Comparison of ENCODE assay signal across 9 mouse cellular contexts in the genomic region with DNA sequence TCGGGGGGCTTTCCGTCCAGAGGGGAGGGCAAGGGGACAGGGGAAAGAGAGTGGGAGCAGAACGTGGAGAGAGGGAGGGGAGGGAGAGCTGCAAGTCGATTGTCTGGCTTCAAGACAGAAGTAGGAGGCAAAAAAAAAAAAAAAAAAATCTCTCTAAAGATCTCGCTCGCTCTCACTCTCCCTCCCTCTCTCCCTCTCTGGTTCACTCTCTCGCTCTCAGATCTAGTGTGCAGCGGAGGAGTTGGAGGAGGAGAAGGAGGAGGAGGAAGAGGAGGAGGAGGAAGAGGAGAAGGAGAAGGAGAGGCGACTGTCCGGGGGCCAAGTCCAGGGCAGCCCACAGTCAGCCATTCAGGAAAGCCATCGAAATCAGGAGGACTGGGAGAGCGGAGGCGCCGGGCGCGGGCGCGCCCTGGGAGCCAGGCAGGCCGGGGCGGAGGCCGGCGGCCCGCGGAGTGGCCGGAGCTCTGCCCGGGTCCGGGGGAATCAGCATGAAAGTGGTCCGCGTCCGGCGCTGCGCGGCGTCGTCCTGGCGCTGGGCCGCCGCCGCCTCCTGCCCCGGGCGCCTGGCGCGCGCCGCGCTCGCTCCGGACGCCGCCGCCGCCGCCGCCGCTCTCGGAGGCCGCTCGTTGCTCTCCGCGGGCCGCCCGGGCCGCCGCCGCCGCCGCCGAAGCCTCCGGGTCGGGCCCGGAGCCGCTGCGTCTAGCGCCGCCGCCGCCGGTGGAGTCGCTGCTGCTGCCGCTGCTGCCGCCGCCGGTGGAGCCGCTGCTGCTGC. TPM values are rescaled to one million over a fixed set of nuclear protein-coding genes. Genes with fewer than 3 reads are reported as not detected.
A peak's percentile ranks its signal among the peaks of the same experiment; 100 is the strongest.
DNase-seq lines count a peak whose midpoint lies in the region; ATAC-seq lines count a peak whose summit lies in the region.
"Had no signal": no experiment of that assay in that cellular context is flagged by ENCODE, and none has a peak within 500 bp of the region (broad histone marks: within the 10 kb centered on the region; RNA-seq: fewer than 3 reads in every experiment).

No protein-coding gene starts in this region.

- under 1% methylated on average over 54 of the region's 84 CpGs for WGBS in hindbrain, embryonic 11.5 days
- under 1% methylated on average over 34 of the region's 84 CpGs for WGBS in limb, embryonic 15.5 days

- H3K4me1 ChIP-seq in hindbrain, embryonic 11.5 days (replicated peaks; ENCODE audit: control insufficient read depth, insufficient read depth, low read length), result peaks cover 3% of the 10 kb centered on the region
- H3K4me1 ChIP-seq in limb, embryonic 15.5 days, result peaks cover 29% of the 10 kb centered on the region

- H3K27me3 ChIP-seq in hindbrain, embryonic 11.5 days (ENCODE audit: control insufficient read depth, insufficient read depth, low read length), result no peaks in the 10 kb centered on the region
- peaks cover 15% of the 10 kb centered on the region; the same call in 1 of the 2 replicates for H3K27me3 ChIP-seq in limb, embryonic 15.5 days

- H3K4me3 ChIP-seq in hindbrain, embryonic 11.5 days (ENCODE audit: low read depth, low read length), result peak overlapping the region; percentile 92
- H3K4me3 ChIP-seq in limb, embryonic 15.5 days, result peak overlapping the region; percentile 73

- H3K9me3 ChIP-seq in hindbrain, embryonic 11.5 days (ENCODE audit: control insufficient read depth, low read length), result no peaks in the 10 kb centered on the region
- no peaks in the 10 kb centered on the region for H3K9me3 ChIP-seq in limb, embryonic 15.5 days

- H3K9ac ChIP-seq in hindbrain, embryonic 11.5 days (ENCODE audit: low read depth, low read length), result peak overlapping the region; percentile 100
- peak overlapping the region; percentile 79 for H3K9ac ChIP-seq in limb, embryonic 15.5 days

- no peak for ATAC-seq in hindbrain, embryonic 11.5 days (ENCODE audit: low FRiP score)
- ATAC-seq in limb, embryonic 15.5 days (ENCODE audit: insufficient number of reproducible peaks, low FRiP score, low TSS enrichment, low read depth), result no peak

- peaks cover 2% of the 10 kb centered on the region; the same call in 1 of the 2 replicates for H3K36me3 ChIP-seq in hindbrain, embryonic 11.5 days (ENCODE audit: control insufficient read depth, insufficient read depth, low read length)
- no peaks in the 10 kb centered on the region for H3K36me3 ChIP-seq in limb, embryonic 15.5 days

- H3K4me2 ChIP-seq in hindbrain, embryonic 11.5 days (replicated peaks; ENCODE audit: low read depth, low read length), result peak overlapping the region; percentile 91
- H3K4me2 ChIP-seq in limb, embryonic 15.5 days, result peak overlapping the region; percentile 82

- peak; percentile 68 for DNase-seq in adrenal gland, adult 2 months
- no peak for DNase-seq in adrenal gland, adult 8-10 months
- peak; percentile 28 for DNase-seq in urinary bladder, postnatal 25 days (ENCODE audit: low spot score)
- DNase-seq in urinary bladder, postnatal 14 days (ENCODE audit: low spot score), result no peak
- DNase-seq in hindbrain, embryonic 11.5 days (ENCODE audit: low spot score), result peak; percentile 66
- DNase-seq in retina, postnatal 1 day, result peak; percentile 53
- no peak for DNase-seq in frontal cortex, adult 2 months (ENCODE audit: extremely low spot score in 1 of 2, low spot score in 1 of 2)

- peak overlapping the region; percentile 100 for H3K27ac ChIP-seq in hindbrain, embryonic 11.5 days (ENCODE audit: low read depth, low read length)
- peak overlapping the region; percentile 98 for H3K27ac ChIP-seq in limb, embryonic 15.5 days

RNA-seq across cellular contexts. Expression of gene Nr2f2, which starts 5.7 kb away (rescaled TPM):
- total RNA-seq in adrenal gland, adult 2 months (2021), result 100 to 1,000 TPM; 109 to 132 TPM
- polyA plus RNA-seq in adrenal gland, adult 2 months (2012; rRNA removed), result 401 and 472 TPM in 2 replicates
- total RNA-seq in adrenal gland, adult 8-10 months (2022), result 100 to 1,000 TPM; 108 to 141 (median 120) TPM
- polyA plus RNA-seq in hindbrain, embryonic 11.5 days (2014; fragmentation: Nextera tagmentation; extraction: Ambion mirVana), result 95.6 and 120 TPM in 2 replicates
- 28.0 and 34.7 TPM in 2 replicates for polyA plus RNA-seq in limb, embryonic 15.5 days (2015; fragmentation: Nextera tagmentation; extraction: Ambion mirVana)
- polyA plus RNA-seq in frontal cortex, adult 2 months (2012; rRNA removed), result 29.0 and 30.2 TPM in 2 replicates
- total RNA-seq: common myeloid progenitor, adult 5-6 weeks had no signal

Comparison
In these comparisons a context has a peak if more than half of its experiments do, and no peak if none do; other contexts are left out.
1. DNase-seq: peak in adrenal gland, adult 2 months (single experiment), urinary bladder, postnatal 25 days (single experiment), hindbrain, embryonic 11.5 days (single experiment) and retina, postnatal 1 day (single experiment); none in adrenal gland, adult 8-10 months (single experiment), urinary bladder, postnatal 14 days (single experiment) and frontal cortex, adult 2 months (0 of 2).